Mouse (Mus musculus) left cerebral cortex, adult 2 months (tissue): ENCODE data around the gene Lman2l. TPM values are rescaled to one million over a fixed set of nuclear protein-coding genes. Genes with fewer than 3 reads are reported as not detected.

Source experiments
- DNase-seq, 2 experiments: peaks; one replicate each; pipeline ENCODE4 v3.0.0; 2021 to 2022; ENCODE audit warnings: low spot score in 2 of 2, mixed read lengths in 1 of 2; ENCODE audit errors: extremely low spot score in 1 of 2
- H3K27ac ChIP-seq: fragments of 200-600 bp; 2 replicates; pipeline ENCODE4 v1.8.1; 2022
- H3K4me3 ChIP-seq: fragments of 200-600 bp; 2 replicates; pipeline ENCODE4 v1.8.1; 2022
- CTCF ChIP-seq: fragments of 200-600 bp; IDR thresholded peaks from 2 replicates; pipeline ENCODE4 v1.8.1; 2022; ENCODE audit warnings: antibody characterized with exemption, mild to moderate bottlenecking, moderate library complexity
- intact Hi-C: fragments of 180-260 bp; cut with DNase I; formaldehyde crosslinking; loops from one replicate; pipeline ENCODE4 v1.15.1; 2025
- total RNA-seq, 2 experiments: library from RNA; stranded (reverse); gene quantifications; 2 replicates each; pipeline ENCODE4 v1.2.3; 2021

Gene Lman2l
- total RNA-seq, 2 experiments from 2014 or later, result 43.5 to 51.0 TPM

- intact Hi-C loops, result no loop called here
- H3K4me3 ChIP-seq, result peak overlapping the region; percentile 29; the same call in 1 of the 2 replicates
- no peak for TF ChIP-seq CTCF
- no peak for DNase-seq
- no peak overlapping the region for H3K27ac ChIP-seq
Measured at GRCm38 (mm10) chr1:36475480-36476110, 30.5 kb upstream of the Lman2l start.

- H3K4me3 ChIP-seq, result peak overlapping the region; percentile 29
- intact Hi-C loops, result no loop called here
- no peak overlapping the region for H3K27ac ChIP-seq
- TF ChIP-seq CTCF, result no peak
- DNase-seq, result no peak
Measured at GRCm38 (mm10) chr1:36474646-36475045, 29.6 kb upstream of the Lman2l start.

- no peak for TF ChIP-seq CTCF
- DNase-seq, result no peak
- intact Hi-C loops, result no loop called here
- H3K27ac ChIP-seq, result no peak overlapping the region
- H3K4me3 ChIP-seq, result peak overlapping the region; percentile 78
Measured at GRCm38 (mm10) chr1:36473211-36473780, 28.2 kb upstream of the Lman2l start.

- DNase-seq, result no peak
- no peak for TF ChIP-seq CTCF
- peak overlapping the region; percentile 59; the same call in 1 of the 2 replicates for H3K27ac ChIP-seq
- intact Hi-C loops, result loop anchor here (1.0 kb wide), 1 partner anchor 39 kb away; the partner anchor contains the start of gene Cnnm3
- peak overlapping the region; percentile 78 for H3K4me3 ChIP-seq
Measured at GRCm38 (mm10) chr1:36472106-36472440, 27.0 kb upstream of the Lman2l start.

- intact Hi-C loops, result loop anchor here (1.0 kb wide), 3 partner anchors 26 to 102 kb away; partner anchors contain the start of genes Cnnm3, Kansl3 and Lman2l
- Histone ChIP-seq H3K4me3 (peak within 1 kb of the TSS; percentile 78), H3K27ac (peak within 1 kb of the TSS; percentile 91)
- DNase-seq, result peak; percentile 84 to 86
- TF ChIP-seq CTCF, result peak; percentile 55
Measured at GRCm38 (mm10) chr1:36471181-36472105, 26.4 kb upstream of the Lman2l start, which contains the start of gene Cnnm4. Gene Cnnm4, plus strand, starts transcription at chr1:36471620.

- DNase-seq, result no peak
- no peak for TF ChIP-seq CTCF
- intact Hi-C loops, result no loop called here
- Histone ChIP-seq H3K4me3 (no peak overlapping the region), H3K27ac (no peak overlapping the region)
Measured at GRCm38 (mm10) chr1:36469811-36470444, 24.9 kb upstream of the Lman2l start.

GRCm38 (mm10) chr1:36467446-36467845 is 22.4 kb upstream of the Lman2l start:
- no peak for TF ChIP-seq CTCF

GRCm38 (mm10) chr1:36465641-36466160 is 20.6 kb upstream of the Lman2l start:
- no peak overlapping the region for H3K4me3 ChIP-seq
- H3K27ac ChIP-seq, result no peak overlapping the region
- TF ChIP-seq CTCF, result no peak
- no peak for DNase-seq
- intact Hi-C loops, result no loop called here

More at GRCm38 (mm10) chr1:36467446-36467845, 22.4 kb upstream of the Lman2l start:
- DNase-seq, result no peak
- H3K4me3 ChIP-seq, result no peak overlapping the region
- intact Hi-C loops, result no loop called here
- no peak overlapping the region for H3K27ac ChIP-seq

GRCm38 (mm10) chr1:36461829-36462228 is 16.8 kb upstream of the Lman2l start:
- Histone ChIP-seq H3K27ac (no peak overlapping the region), H3K4me3 (no peak overlapping the region)
- TF ChIP-seq CTCF, result no peak
- intact Hi-C loops, result no loop called here
- no peak for DNase-seq

GRCm38 (mm10) chr1:36458169-36458568 is 13.1 kb upstream of the Lman2l start:
- H3K4me3 ChIP-seq, result no peak overlapping the region
- intact Hi-C loops, result no loop called here
- no peak for TF ChIP-seq CTCF
- H3K27ac ChIP-seq, result no peak overlapping the region
- no peak for DNase-seq

- TF ChIP-seq CTCF, result no peak
- no peak overlapping the region for H3K4me3 ChIP-seq
- H3K27ac ChIP-seq, result no peak overlapping the region
- intact Hi-C loops, result no loop called here
- no peak for DNase-seq
Measured at GRCm38 (mm10) chr1:36457388-36458014, 12.4 kb upstream of the Lman2l start.
